Mouse (Mus musculus) heart, embryonic 11.5 days (tissue): Measurements from ENCODE around the gene Isca2. TPM values are rescaled to one million over a fixed set of nuclear protein-coding genes. Genes with fewer than 3 reads are reported as not detected.
A peak's percentile ranks its signal among the peaks of the same experiment; 100 is the strongest.

Experiments used
- ATAC-seq: fragments of 200-750 bp; cut with Nextera tagmentation; replicated peaks from 2 replicates; pipeline ENCODE4 v1.8.0; 2017; ENCODE audit warnings: moderate library complexity; ENCODE audit not compliant: insufficient number of reproducible peaks, low FRiP score, low TSS enrichment
- H3K27ac ChIP-seq: fragments of 300-500 bp; sonication (generic); 2 replicates; pipeline ENCODE4 v1.5.1; 2014; ENCODE audit warnings: mild to moderate bottlenecking, low read depth, low read length
- H3K27me3 ChIP-seq: fragments of 300-500 bp; sonication (generic); 2 replicates; pipeline ENCODE4 v1.6.1; 2014; ENCODE audit warnings: mild to moderate bottlenecking, low read length, mixed read lengths; ENCODE audit not compliant: control insufficient read depth, insufficient read depth
- H3K36me3 ChIP-seq: fragments of 300-500 bp; sonication (generic); 2 replicates; pipeline ENCODE4 v1.6.1; 2014; ENCODE audit warnings: mild to moderate bottlenecking, low read length, moderate library complexity, mixed read lengths; ENCODE audit not compliant: control insufficient read depth, insufficient read depth
- H3K4me1 ChIP-seq: fragments of 300-500 bp; sonication (generic); 2 replicates; pipeline ENCODE4 v1.6.1; 2014; ENCODE audit warnings: low read length; ENCODE audit not compliant: control insufficient read depth, insufficient read depth
- H3K4me2 ChIP-seq: fragments of 300-500 bp; sonication (generic); 2 replicates; pipeline ENCODE4 v1.6.1; 2014; ENCODE audit warnings: mild to moderate bottlenecking, moderate library complexity
- H3K4me3 ChIP-seq: fragments of 300-500 bp; sonication (generic); 2 replicates; pipeline ENCODE4 v1.5.1; 2014; ENCODE audit warnings: low read depth, low read length
- H3K9ac ChIP-seq: fragments of 300-500 bp; sonication (generic); 2 replicates; pipeline ENCODE4 v1.6.1; 2014; ENCODE audit warnings: mild to moderate bottlenecking, low read depth, low read length, moderate library complexity
- H3K9me3 ChIP-seq: fragments of 300-500 bp; sonication (generic); replicated peaks from 2 replicates; pipeline ENCODE4 v1.6.1; 2016; ENCODE audit warnings: low read length; ENCODE audit not compliant: control insufficient read depth
- WGBS: fragments of 180-500 bp; shearing (Covaris S2); extraction: QIAGEN DNeasy Blood & Tissue Kit; methylation state at CpG from one replicate; pipeline ENCODE4 v1.1.7; 2014; ENCODE audit not compliant: insufficient replicate concordance; 5-methylcytosine and 5-hydroxymethylcytosine counted together
- polyA plus RNA-seq: library from polyadenylated mRNA; unstranded; fragments of >200 nt; fragmentation: Nextera tagmentation; extraction: Ambion mirVana; gene quantifications from 2 replicates; pipeline ENCODE4 v1.2.1, GENCODE M21; 2014

Gene Isca2
- polyA plus RNA-seq, 1 experiment from 2014 or later = 133 TPM

- ATAC-seq = no peak
- no peak overlapping the region for H3K4me2 ChIP-seq
- H3K4me1 ChIP-seq = no peaks in the 10 kb centered on the region
- peaks cover 31% of the 10 kb centered on the region for H3K27me3 ChIP-seq
- H3K36me3 ChIP-seq = no peaks in the 10 kb centered on the region
- no peak overlapping the region for H3K27ac ChIP-seq
- H3K9ac ChIP-seq = no peak overlapping the region
- no peak overlapping the region for H3K4me3 ChIP-seq
- 33% methylated on average over 7 of the region's 7 CpGs for WGBS
- no peaks in the 10 kb centered on the region for H3K9me3 ChIP-seq
These were observed 40.7 kb downstream of the Isca2 start for GRCm38 (mm10) chr12:84813773-84814172.

DNA sequence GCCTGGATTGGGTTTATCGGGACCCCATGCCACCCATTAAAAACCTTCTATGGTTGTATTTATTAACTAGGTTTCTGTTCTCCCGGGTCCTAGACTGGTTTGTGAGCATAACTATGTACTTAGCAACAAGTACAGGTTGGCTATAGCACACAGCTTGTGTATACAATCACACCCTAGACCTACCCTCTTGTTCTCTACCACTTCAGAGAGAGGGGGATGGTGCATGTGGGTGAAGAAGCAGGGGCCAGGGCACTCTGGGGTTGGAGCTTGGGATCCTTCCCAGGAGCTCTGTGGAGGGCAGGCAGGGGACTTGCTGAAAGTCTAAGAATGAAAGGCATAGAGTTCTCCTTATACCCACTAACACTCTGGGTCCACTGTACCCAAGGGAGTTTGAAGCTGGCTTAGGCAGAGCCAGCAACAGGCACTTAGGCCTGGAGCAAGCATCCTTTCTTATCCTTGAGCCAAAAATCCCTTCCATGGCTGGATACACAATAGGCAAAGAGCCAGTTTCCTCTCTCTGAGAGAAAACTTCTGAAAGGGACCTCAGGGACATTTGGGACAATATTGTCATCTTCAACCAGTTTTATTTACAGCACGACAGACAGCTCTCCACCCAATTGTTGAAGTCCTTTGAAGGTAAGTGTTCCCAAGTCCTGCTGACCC lies 41.7 kb downstream of the Isca2 start:
- Histone ChIP-seq H3K27ac (no peak overlapping the region), H3K9ac (no peak overlapping the region), H3K36me3 (no peaks in the 10 kb centered on the region), H3K4me3 (no peak overlapping the region), H3K27me3 (peaks cover 21% of the 10 kb centered on the region), H3K4me2 (no peak overlapping the region), H3K4me1 (no peaks in the 10 kb centered on the region), H3K9me3 (no peaks in the 10 kb centered on the region)
- no peak for ATAC-seq
- 82% methylated on average over 3 of the region's 3 CpGs for WGBS

- no peak overlapping the region for H3K4me2 ChIP-seq
- H3K9me3 ChIP-seq = no peaks in the 10 kb centered on the region
- H3K9ac ChIP-seq = no peak overlapping the region
- WGBS = 59% methylated on average over 4 of the region's 4 CpGs
- peaks cover 22% of the 10 kb centered on the region for H3K27me3 ChIP-seq
- H3K4me3 ChIP-seq = no peak overlapping the region
- H3K36me3 ChIP-seq = no peaks in the 10 kb centered on the region
- ATAC-seq = no peak
- no peaks in the 10 kb centered on the region for H3K4me1 ChIP-seq
- H3K27ac ChIP-seq = no peak overlapping the region
These were observed 45.4 kb downstream of the Isca2 start for GRCm38 (mm10) chr12:84818496-84818895.

DNA sequence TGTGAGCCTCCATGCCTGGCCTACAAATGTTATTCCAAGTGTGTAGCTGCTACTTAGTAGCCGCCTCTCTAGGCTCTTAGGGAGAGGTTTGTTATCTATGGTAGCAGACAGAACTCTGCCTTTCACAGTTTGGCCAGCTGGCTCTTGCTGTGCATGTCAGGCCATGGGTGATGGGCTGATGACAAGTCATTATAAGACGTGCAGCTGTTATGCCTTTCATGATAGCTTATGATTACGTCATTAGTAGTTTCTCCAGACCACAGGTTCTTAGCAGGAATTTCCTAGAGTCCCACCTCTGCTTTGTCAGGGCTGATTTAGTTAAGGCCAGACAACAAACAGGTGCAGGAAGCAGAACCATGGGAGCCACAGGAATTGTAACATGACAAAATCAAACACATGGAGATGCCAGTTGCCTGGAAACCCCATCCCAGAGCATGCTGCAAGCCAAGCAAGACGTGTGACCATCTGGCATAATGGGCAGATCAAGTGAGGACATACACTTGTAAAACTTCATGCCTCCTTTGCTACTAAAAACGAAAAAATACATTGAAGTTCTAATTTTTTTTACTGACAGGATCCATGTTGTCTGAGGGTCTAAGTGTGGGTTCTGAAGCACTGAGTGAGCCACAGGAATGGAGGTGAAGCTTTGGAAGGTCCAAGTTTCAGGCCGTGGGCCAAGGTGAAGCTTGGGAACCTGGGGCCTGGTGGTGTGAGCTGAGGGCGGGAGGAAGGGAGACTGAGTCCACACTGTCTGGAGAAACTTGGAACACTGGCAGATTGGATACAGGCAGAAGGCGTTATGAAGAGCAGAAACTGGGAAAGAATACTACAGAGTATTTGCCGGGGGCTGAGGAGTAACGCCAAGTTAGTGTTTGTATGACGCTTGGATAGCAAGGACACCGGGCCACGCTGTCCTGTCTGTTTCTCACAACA lies 46.5 kb downstream of the Isca2 start:
- 69% methylated on average over 13 of the region's 13 CpGs for WGBS
- no peaks in the 10 kb centered on the region for H3K36me3 ChIP-seq
- H3K27me3 ChIP-seq = peaks cover 18% of the 10 kb centered on the region
- H3K4me3 ChIP-seq = no peak overlapping the region
- H3K4me1 ChIP-seq = no peaks in the 10 kb centered on the region
- peak; percentile 77; the same call in 1 of the 2 replicates for ATAC-seq
- H3K4me2 ChIP-seq = no peak overlapping the region
- no peak overlapping the region for H3K27ac ChIP-seq
- no peaks in the 10 kb centered on the region for H3K9me3 ChIP-seq
- H3K9ac ChIP-seq = no peak overlapping the region

- ATAC-seq = no peak
- Histone ChIP-seq H3K4me1 (no peaks in the 10 kb centered on the region), H3K27me3 (peaks cover 27% of the 10 kb centered on the region), H3K9me3 (no peaks in the 10 kb centered on the region), H3K9ac (no peak overlapping the region), H3K4me2 (no peak overlapping the region), H3K36me3 (no peaks in the 10 kb centered on the region), H3K27ac (no peak overlapping the region), H3K4me3 (no peak overlapping the region)
- WGBS = 82% methylated on average over 7 of the region's 7 CpGs
These were observed 50.5 kb downstream of the Isca2 start for GRCm38 (mm10) chr12:84823601-84824000.

- peaks cover 31% of the 10 kb centered on the region for H3K27me3 ChIP-seq
- no peak overlapping the region for H3K9ac ChIP-seq
- no peaks in the 10 kb centered on the region for H3K36me3 ChIP-seq
- H3K4me3 ChIP-seq = no peak overlapping the region
- no peak overlapping the region for H3K27ac ChIP-seq
- no peak for ATAC-seq
- no peak overlapping the region for H3K4me2 ChIP-seq
- no peaks in the 10 kb centered on the region for H3K4me1 ChIP-seq
- H3K9me3 ChIP-seq = no peaks in the 10 kb centered on the region
- WGBS = 82% methylated on average over 5 of the region's 5 CpGs
These were observed 51.2 kb downstream of the Isca2 start for GRCm38 (mm10) chr12:84824203-84824602.

Other genes starting within 250 kb of the Isca2 start
- gene Vsx2, start 203.5 kb upstream of the Isca2 start, polyA plus RNA-seq = not detected in 2 replicates
- gene Abcd4, start 155.8 kb upstream of the Isca2 start, polyA plus RNA-seq = 8.6 and 9.5 TPM in 2 replicates
- gene Vrtn, start 132.2 kb upstream of the Isca2 start, polyA plus RNA-seq = not detected in 2 replicates
- not detected in 2 replicates for gene Syndig1l, start 74.4 kb upstream of the Isca2 start, polyA plus RNA-seq
- gene Npc2, start 99 bp upstream of the Isca2 start, polyA plus RNA-seq = 52.0 and 55.6 TPM in 2 replicates
- gene Ltbp2, start 103.3 kb downstream of the Isca2 start, polyA plus RNA-seq = 0.21 and 0.37 TPM in 2 replicates
- 92.3 and 102 TPM in 2 replicates for gene Fcf1, start 197.6 kb downstream of the Isca2 start, polyA plus RNA-seq
- gene Arel1, start 197.6 kb downstream of the Isca2 start, polyA plus RNA-seq = 13.1 and 16.1 TPM in 2 replicates
- 28.5 and 30.4 TPM in 2 replicates for gene Ylpm1, start 223.1 kb downstream of the Isca2 start, polyA plus RNA-seq